Mouse (Mus musculus): ENCODE measurements around the gene Cldn24.

- TF ChIP-seq POLR2A (IDR thresholded peaks at IDR 0.05; ENCODE audit: low read depth, low read length) (no peak), CTCF (conservative IDR thresholded peaks at IDR 0.05; ENCODE audit: insufficient read depth, insufficient read length, low read depth, low read length) (no peak)
Measured at GRCm38 (mm10) chr8:47821843-47822242, at the start of gene Cldn24.

Data from kidney, adult 2 months (tissue).